Mouse (Mus musculus): ENCODE data around the gene Smarcd2. TPM values are rescaled to one million over a fixed set of nuclear protein-coding genes. Genes with fewer than 3 reads are reported as not detected.

Smarcd2 gene
- polyA plus RNA-seq, 1 experiment from 2014 or later = 19.4 TPM

Other genes starting within 250 kb of the Smarcd2 start
- 25.1 and 27.5 TPM in 2 replicates for gene Dcaf7, start 236.1 kb downstream of the Smarcd2 start, polyA plus RNA-seq (2015; fragmentation: Nextera tagmentation; extraction: Ambion mirVana)
- gene Taco1, start 206.9 kb downstream of the Smarcd2 start, polyA plus RNA-seq (2015; fragmentation: Nextera tagmentation; extraction: Ambion mirVana) = 5.6 and 6.4 TPM in 2 replicates
- gene Map3k3, start 188.4 kb downstream of the Smarcd2 start, polyA plus RNA-seq (2015; fragmentation: Nextera tagmentation; extraction: Ambion mirVana) = 2.4 and 3.6 TPM in 2 replicates
- gene Gm10840, start 112.1 kb downstream of the Smarcd2 start, polyA plus RNA-seq (2015; fragmentation: Nextera tagmentation; extraction: Ambion mirVana) = not detected in 2 replicates
- gene Limd2, start 112.1 kb downstream of the Smarcd2 start, polyA plus RNA-seq (2015; fragmentation: Nextera tagmentation; extraction: Ambion mirVana) = 76.8 and 79.6 TPM in 2 replicates
- 7.3 and 7.6 TPM in 2 replicates for gene Strada, start 70.8 kb downstream of the Smarcd2 start, polyA plus RNA-seq (2015; fragmentation: Nextera tagmentation; extraction: Ambion mirVana)
- 42.3 and 44.2 TPM in 2 replicates for gene Ccdc47, start 56.6 kb downstream of the Smarcd2 start, polyA plus RNA-seq (2015; fragmentation: Nextera tagmentation; extraction: Ambion mirVana)
- gene Ddx42, start 56.0 kb downstream of the Smarcd2 start, polyA plus RNA-seq (2015; fragmentation: Nextera tagmentation; extraction: Ambion mirVana) = 22.7 and 24.7 TPM in 2 replicates
- gene Ftsj3, start 16.9 kb downstream of the Smarcd2 start, polyA plus RNA-seq (2015; fragmentation: Nextera tagmentation; extraction: Ambion mirVana) = 25.2 and 27.0 TPM in 2 replicates
- gene Psmc5, start 16.8 kb downstream of the Smarcd2 start, polyA plus RNA-seq (2015; fragmentation: Nextera tagmentation; extraction: Ambion mirVana) = 113 and 118 TPM in 2 replicates
- 0.13 and 0.16 TPM in 2 replicates for gene Tcam1, start 3.7 kb upstream of the Smarcd2 start, polyA plus RNA-seq (2015; fragmentation: Nextera tagmentation; extraction: Ambion mirVana)
- gene Gh, start 28.9 kb upstream of the Smarcd2 start, polyA plus RNA-seq (2015; fragmentation: Nextera tagmentation; extraction: Ambion mirVana) = not detected in 2 replicates
- gene Cd79b, start 41.8 kb upstream of the Smarcd2 start, polyA plus RNA-seq (2015; fragmentation: Nextera tagmentation; extraction: Ambion mirVana) = 11.3 and 12.3 TPM in 2 replicates
- 0.04 and 0.13 TPM in 2 replicates for gene Scn4a, start 80.3 kb upstream of the Smarcd2 start, polyA plus RNA-seq (2015; fragmentation: Nextera tagmentation; extraction: Ambion mirVana)
- not detected in 2 replicates for gene Prr29, start 92.5 kb upstream of the Smarcd2 start, polyA plus RNA-seq (2015; fragmentation: Nextera tagmentation; extraction: Ambion mirVana)
- gene Icam2, start 115.1 kb upstream of the Smarcd2 start, polyA plus RNA-seq (2015; fragmentation: Nextera tagmentation; extraction: Ambion mirVana) = 13.4 and 14.8 TPM in 2 replicates
- 4.7 and 5.2 TPM in 2 replicates for gene Ern1, start 214.9 kb upstream of the Smarcd2 start, polyA plus RNA-seq (2015; fragmentation: Nextera tagmentation; extraction: Ambion mirVana)